Mouse (Mus musculus): ENCODE results near the gene Rpap2.

DNA sequence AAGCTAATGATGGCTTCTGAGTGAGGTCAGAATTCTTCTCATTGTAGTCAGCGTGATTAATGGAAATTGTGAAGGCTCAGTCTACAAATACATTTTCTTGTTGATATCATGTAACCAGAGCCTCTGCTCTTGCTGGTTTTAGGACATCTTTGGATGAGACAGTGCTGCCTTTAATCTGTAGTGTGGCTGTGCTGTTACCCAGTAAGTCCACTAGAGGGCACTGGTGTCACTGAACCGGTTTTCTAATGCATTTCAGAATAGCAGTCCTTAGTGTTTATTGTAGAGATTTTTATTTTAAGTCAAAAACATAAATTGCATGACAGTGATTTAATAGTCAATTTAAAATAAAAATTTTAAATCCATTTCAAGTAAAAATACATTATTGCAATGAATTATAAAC lies 14.1 kb downstream of the Rpap2 start:
- TF ChIP-seq POLR2A (IDR thresholded peaks at IDR 0.05; ENCODE audit: insufficient read depth, low read length) (no peak), CTCF (IDR thresholded peaks at IDR 0.05; ENCODE audit: low read depth, low read length) (peak; percentile 23)

Measured in ES-Bruce4 (cell line).